Comparison of ENCODE assay signal across 8 mouse cellular contexts in the genomic region with DNA sequence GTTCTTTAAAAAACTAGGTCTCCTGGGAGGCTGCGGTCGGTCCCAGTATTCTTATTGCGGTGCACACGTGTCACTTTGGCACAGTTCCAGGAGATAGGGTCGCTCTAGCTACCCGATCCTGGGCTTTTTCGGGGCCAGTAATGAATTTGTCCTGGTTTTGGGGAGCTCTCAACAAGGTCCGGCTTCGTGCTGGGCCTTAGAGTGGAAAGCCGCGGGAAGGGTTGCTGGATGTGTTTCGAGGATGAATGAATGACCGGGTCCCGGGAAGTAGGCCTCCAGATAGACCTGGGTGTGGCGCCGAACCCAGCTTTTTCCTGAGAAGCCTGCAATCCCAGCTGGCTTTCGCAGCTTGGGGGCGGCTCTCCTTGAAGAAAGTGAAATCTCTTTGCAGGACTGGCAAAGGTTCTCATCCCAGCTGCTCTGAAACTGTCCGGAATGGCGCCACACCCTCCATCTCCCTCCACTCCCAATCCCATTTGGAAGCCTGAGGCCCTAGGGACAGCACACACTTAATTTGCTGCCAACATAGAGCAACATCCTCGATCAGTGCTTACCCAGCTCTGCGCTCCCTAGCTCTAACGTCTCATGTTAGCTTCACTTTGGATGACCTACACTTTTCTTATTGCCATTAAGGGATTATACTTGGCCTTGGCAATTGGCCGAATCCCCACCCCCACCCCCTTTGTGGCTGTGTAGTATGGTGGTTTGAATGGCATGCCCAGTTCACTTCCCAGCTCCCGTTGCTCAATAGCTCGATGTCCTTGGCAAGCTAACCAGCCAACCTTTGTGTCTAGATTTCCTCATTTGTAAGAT. TPM values are rescaled to one million over a fixed set of nuclear protein-coding genes. Genes with fewer than 3 reads are reported as not detected.
DNase-seq lines count a peak whose midpoint lies in the region; ATAC-seq and TF ChIP-seq lines count a peak whose summit lies in the region.

No protein-coding gene starts in this region.

- H3K4me3 ChIP-seq in left cerebral cortex, adult 2 months, result peak overlapping the region; percentile 92
- peak overlapping the region; percentile 87 for H3K4me3 ChIP-seq in hindbrain, embryonic 14.5 days (replicated peaks; ENCODE audit: low read length)
- H3K4me3 ChIP-seq in liver, embryonic 11.5 days (ENCODE audit: low read depth, low read length), result peak overlapping the region; percentile 99
- H3K4me3 ChIP-seq in midbrain, postnatal 0 days (ENCODE audit: low read depth, low read length), result peak overlapping the region; percentile 96
- peak overlapping the region; percentile 69 for H3K4me3 ChIP-seq in thymus, adult 2 months (ENCODE audit: control insufficient read depth, insufficient read depth, low read length)

- peak overlapping the region; percentile 93 for H3K4me2 ChIP-seq in hindbrain, embryonic 14.5 days (replicated peaks)
- peak overlapping the region; percentile 96 for H3K4me2 ChIP-seq in liver, embryonic 11.5 days
- H3K4me2 ChIP-seq in midbrain, postnatal 0 days (ENCODE audit: low read depth, low read length, poor library complexity, severe bottlenecking), result peak overlapping the region; percentile 76

- peak overlapping the region; percentile 65 for H3K27ac ChIP-seq in left cerebral cortex, adult 2 months
- peak overlapping the region; percentile 75 for H3K27ac ChIP-seq in hindbrain, embryonic 14.5 days
- H3K27ac ChIP-seq in liver, embryonic 11.5 days (ENCODE audit: low read depth, low read length), result peak overlapping the region; percentile 71
- H3K27ac ChIP-seq in midbrain, postnatal 0 days (ENCODE audit: low read depth, low read length), result peak overlapping the region; percentile 73
- no peak overlapping the region for H3K27ac ChIP-seq in thymus, adult 2 months (ENCODE audit: control insufficient read depth, insufficient read depth, low read length)

- peaks cover 13% of the 10 kb centered on the region for H3K4me1 ChIP-seq in hindbrain, embryonic 14.5 days (replicated peaks; ENCODE audit: control insufficient read depth, insufficient read depth, low read length)
- H3K4me1 ChIP-seq in liver, embryonic 11.5 days (replicated peaks; ENCODE audit: control insufficient read depth, insufficient read depth, low read length), result peaks cover 5% of the 10 kb centered on the region
- peaks cover 4% of the 10 kb centered on the region for H3K4me1 ChIP-seq in midbrain, postnatal 0 days (ENCODE audit: insufficient read depth, low read length)
- H3K4me1 ChIP-seq in thymus, adult 2 months (replicated peaks; ENCODE audit: control insufficient read depth, insufficient read depth, low read length), result peaks cover 11% of the 10 kb centered on the region

- H3K9me3 ChIP-seq in hindbrain, embryonic 14.5 days (ENCODE audit: control insufficient read depth, low read length), result no peaks in the 10 kb centered on the region
- H3K9me3 ChIP-seq in liver, embryonic 11.5 days (ENCODE audit: control insufficient read depth, low read length), result no peaks in the 10 kb centered on the region
- H3K9me3 ChIP-seq in midbrain, postnatal 0 days (ENCODE audit: low read length), result no peaks in the 10 kb centered on the region

- WGBS in hindbrain, embryonic 14.5 days, result 13% methylated on average over 26 of the region's 26 CpGs
- 10% methylated on average over 26 of the region's 26 CpGs for WGBS in liver, embryonic 11.5 days
- 11% methylated on average over 26 of the region's 26 CpGs for WGBS in midbrain, postnatal 0 days
- WGBS in thymus, adult 2 months, result 16% methylated on average over 26 of the region's 26 CpGs

- DNase-seq in left cerebral cortex, adult 2 months (ENCODE audit: extremely low spot score in 1 of 2, low spot score in 2 of 2), result no peak
- DNase-seq in left cerebral cortex, adult 11 months (ENCODE audit: low spot score), result no peak
- peak; percentile 27 for DNase-seq in cerebellum, adult 8-10 months
- peak; percentile 46 for DNase-seq in gastrocnemius, adult 18-20 months (ENCODE audit: low spot score)
- peak; percentile 43 for DNase-seq in hindbrain, embryonic 14.5 days (ENCODE audit: low spot score)
- DNase-seq in liver, embryonic 11.5 days (ENCODE audit: low spot score), result peak; percentile 52
- peak; percentile 56 for DNase-seq in midbrain, postnatal 0 days (ENCODE audit: low spot score)
- DNase-seq in thymus, adult 2 months, result peak; percentile 20

- H3K9ac ChIP-seq in hindbrain, embryonic 14.5 days, result peak overlapping the region; percentile 88
- H3K9ac ChIP-seq in liver, embryonic 11.5 days (ENCODE audit: low read depth, low read length), result peak overlapping the region; percentile 96
- H3K9ac ChIP-seq in midbrain, postnatal 0 days (replicated peaks; ENCODE audit: low read length, poor library complexity, severe bottlenecking), result peak overlapping the region; percentile 91

- H3K27me3 ChIP-seq in hindbrain, embryonic 14.5 days (ENCODE audit: control insufficient read depth, insufficient read depth, low read length), result no peaks in the 10 kb centered on the region
- H3K27me3 ChIP-seq in liver, embryonic 11.5 days (replicated peaks; ENCODE audit: control insufficient read depth, insufficient read depth, low read length), result no peaks in the 10 kb centered on the region
- no peaks in the 10 kb centered on the region for H3K27me3 ChIP-seq in midbrain, postnatal 0 days (ENCODE audit: insufficient read depth, low read length)
- no peaks in the 10 kb centered on the region for H3K27me3 ChIP-seq in thymus, adult 2 months (ENCODE audit: control insufficient read depth, insufficient read depth, low read length)

- TF ChIP-seq CTCF in left cerebral cortex, adult 2 months (IDR thresholded peaks at IDR 0.05), result no peak
- no peak for TF ChIP-seq CTCF in midbrain, postnatal 0 days (IDR thresholded peaks at IDR 0.05)
- TF ChIP-seq CTCF in thymus, adult 2 months (IDR thresholded peaks at IDR 0.05; ENCODE audit: borderline replicate concordance, control insufficient read depth, extremely low read depth, insufficient read depth, low read length, poor library complexity), result no peak

- no peak for ATAC-seq in hindbrain, embryonic 14.5 days (ENCODE audit: low FRiP score)
- ATAC-seq in liver, embryonic 11.5 days (replicated peaks; ENCODE audit: low FRiP score), result 0 out of 2 replicates have a peak, but pooled peaks have one; percentile 9
- ATAC-seq in midbrain, postnatal 0 days (ENCODE audit: low FRiP score), result no peak

- TF ChIP-seq POLR2A in thymus, adult 2 months (IDR thresholded peaks at IDR 0.05; ENCODE audit: control insufficient read depth, extremely low read depth, insufficient read depth, low read length, poor library complexity), result no peak

- H3K36me3 ChIP-seq in hindbrain, embryonic 14.5 days (replicated peaks; ENCODE audit: control insufficient read depth, insufficient read depth), result peaks cover 38% of the 10 kb centered on the region
- peaks cover 27% of the 10 kb centered on the region for H3K36me3 ChIP-seq in liver, embryonic 11.5 days (ENCODE audit: control insufficient read depth, insufficient read depth, low read length)
- peaks cover 28% of the 10 kb centered on the region for H3K36me3 ChIP-seq in midbrain, postnatal 0 days (ENCODE audit: insufficient read depth, low read length)
- H3K36me3 ChIP-seq in thymus, adult 2 months (ENCODE audit: control insufficient read depth, insufficient read depth, low read length), result peaks cover 26% of the 10 kb centered on the region

- intact Hi-C loops in left cerebral cortex, adult 2 months (cut with DNase I), result loop anchor here (5.0 kb wide), 1 partner anchor 87 kb away; no protein-coding TSS in a partner anchor

RNA-seq across cellular contexts. Expression of gene Lrrc59, which starts 0.8 kb away (rescaled TPM):
- 10 to 100 TPM; 90.1 to 93.1 TPM for total RNA-seq in left cerebral cortex, adult 2 months (2021)
- 10 to 100 TPM; 34.8 to 35.3 TPM for total RNA-seq in gastrocnemius, adult 18-20 months (2021)
- polyA plus RNA-seq in hindbrain, embryonic 14.5 days (2014; fragmentation: Nextera tagmentation; extraction: Ambion mirVana), result 132 and 139 TPM in 2 replicates
- polyA plus RNA-seq in liver, embryonic 11.5 days (2014; fragmentation: Nextera tagmentation; extraction: Ambion mirVana), result 224 and 246 TPM in 2 replicates
- total RNA-seq in midbrain, postnatal 0 days (2014; rRNA removed), result 128 and 129 TPM in 2 replicates
- 135 and 137 TPM in 2 replicates for polyA plus RNA-seq in midbrain, postnatal 0 days (2015; fragmentation: Nextera tagmentation; extraction: Ambion mirVana)
- polyA plus RNA-seq in thymus, adult 2 months (2012; rRNA removed), result 62.3 and 68.2 TPM in 2 replicates

RNA-seq across cellular contexts. Expression of gene Mrpl27, which starts 23.2 kb away (rescaled TPM):
- total RNA-seq in left cerebral cortex, adult 2 months (2021), result 10 to 100 TPM; 63.7 to 66.4 TPM
- 10 to 100 TPM; 43.0 to 49.5 TPM for total RNA-seq in gastrocnemius, adult 18-20 months (2021)
- 118 and 140 TPM in 2 replicates for polyA plus RNA-seq in hindbrain, embryonic 14.5 days (2014; fragmentation: Nextera tagmentation; extraction: Ambion mirVana)
- 127 and 132 TPM in 2 replicates for polyA plus RNA-seq in liver, embryonic 11.5 days (2014; fragmentation: Nextera tagmentation; extraction: Ambion mirVana)
- 42.5 and 49.5 TPM in 2 replicates for total RNA-seq in midbrain, postnatal 0 days (2014; rRNA removed)
- 162 and 169 TPM in 2 replicates for polyA plus RNA-seq in midbrain, postnatal 0 days (2015; fragmentation: Nextera tagmentation; extraction: Ambion mirVana)
- polyA plus RNA-seq in thymus, adult 2 months (2012; rRNA removed), result 33.9 and 34.7 TPM in 2 replicates

RNA-seq across cellular contexts. Expression of gene Eme1, which starts 23.4 kb away (rescaled TPM):
- total RNA-seq in left cerebral cortex, adult 2 months (2021), result not detected
- total RNA-seq in gastrocnemius, adult 18-20 months (2021), result not detected
- 3.1 and 4.2 TPM in 2 replicates for polyA plus RNA-seq in hindbrain, embryonic 14.5 days (2014; fragmentation: Nextera tagmentation; extraction: Ambion mirVana)
- polyA plus RNA-seq in liver, embryonic 11.5 days (2014; fragmentation: Nextera tagmentation; extraction: Ambion mirVana), result 35.5 and 40.5 TPM in 2 replicates
- total RNA-seq in midbrain, postnatal 0 days (2014; rRNA removed), result 0.28 and 0.49 TPM in 2 replicates
- 0.75 and 0.82 TPM in 2 replicates for polyA plus RNA-seq in midbrain, postnatal 0 days (2015; fragmentation: Nextera tagmentation; extraction: Ambion mirVana)
- 8.9 and 12.8 TPM in 2 replicates for polyA plus RNA-seq in thymus, adult 2 months (2012; rRNA removed)

RNA-seq across cellular contexts. Expression of gene Acsf2, which starts 28.7 kb away (rescaled TPM):
- 10 to 100 TPM; 14.3 to 14.4 TPM for total RNA-seq in left cerebral cortex, adult 2 months (2021)
- total RNA-seq in gastrocnemius, adult 18-20 months (2021), result 1 to 10 TPM; 1.6 to 2.1 TPM
- polyA plus RNA-seq in hindbrain, embryonic 14.5 days (2014; fragmentation: Nextera tagmentation; extraction: Ambion mirVana), result 2.1 and 2.5 TPM in 2 replicates
- polyA plus RNA-seq in liver, embryonic 11.5 days (2014; fragmentation: Nextera tagmentation; extraction: Ambion mirVana), result 2.6 and 3.1 TPM in 2 replicates
- 3.9 and 6.6 TPM in 2 replicates for total RNA-seq in midbrain, postnatal 0 days (2014; rRNA removed)
- 1.7 and 1.9 TPM in 2 replicates for polyA plus RNA-seq in midbrain, postnatal 0 days (2015; fragmentation: Nextera tagmentation; extraction: Ambion mirVana)
- 15.8 and 24.6 TPM in 2 replicates for polyA plus RNA-seq in thymus, adult 2 months (2012; rRNA removed)

RNA-seq across cellular contexts. Expression of gene Xylt2, which starts 46.9 kb away (rescaled TPM):
- 10 to 100 TPM; 25.4 to 26.0 TPM for total RNA-seq in left cerebral cortex, adult 2 months (2021)
- 1 to 10 TPM; 2.9 TPM for total RNA-seq in gastrocnemius, adult 18-20 months (2021)
- polyA plus RNA-seq in hindbrain, embryonic 14.5 days (2014; fragmentation: Nextera tagmentation; extraction: Ambion mirVana), result 13.2 and 14.8 TPM in 2 replicates
- 8.8 and 10.5 TPM in 2 replicates for polyA plus RNA-seq in liver, embryonic 11.5 days (2014; fragmentation: Nextera tagmentation; extraction: Ambion mirVana)
- 38.4 and 45.8 TPM in 2 replicates for total RNA-seq in midbrain, postnatal 0 days (2014; rRNA removed)
- 10.2 and 12.5 TPM in 2 replicates for polyA plus RNA-seq in midbrain, postnatal 0 days (2015; fragmentation: Nextera tagmentation; extraction: Ambion mirVana)
- 81.9 and 95.3 TPM in 2 replicates for polyA plus RNA-seq in thymus, adult 2 months (2012; rRNA removed)

Comparison
In these comparisons a context has a peak if more than half of its experiments do, and no peak if none do; other contexts are left out.
1. DNase-seq: peak in cerebellum, adult 8-10 months (single experiment), gastrocnemius, adult 18-20 months (single experiment), hindbrain, embryonic 14.5 days (single experiment), liver, embryonic 11.5 days (single experiment), midbrain, postnatal 0 days (single experiment) and thymus, adult 2 months (single experiment); none in left cerebral cortex, adult 2 months (0 of 2) and left cerebral cortex, adult 11 months (single experiment).
2. Peak in every context shown above with its lines, with median percentiles within 50 percentile points of each other: H3K4me3 ChIP-seq, H3K4me2 ChIP-seq and H3K9ac ChIP-seq.